Mouse (Mus musculus) adrenal gland (tissue): ENCODE data around the gene Mettl16.

Experiments used
- intact Hi-C: fragments of 180-260 bp; cut with DNase I; formaldehyde crosslinking; loops from one replicate; pipeline ENCODE4 v1.15.1; 2025

Gene Mettl16

GRCm38 (mm10) chr11:74830256-74831161 lies 59.9 kb downstream of the Mettl16 start, which contains the start of gene Mnt:
Gene Mnt (plus strand): TSS chr11:74830920.
- intact Hi-C loops, result no loop called here

GRCm38 (mm10) chr11:74831191-74831605 lies 60.6 kb downstream of the Mettl16 start:
- intact Hi-C loops, result no loop called here

- intact Hi-C loops, result no loop called here
These were observed 61.2 kb downstream of the Mettl16 start for GRCm38 (mm10) chr11:74831606-74832451.

- intact Hi-C loops, result no loop called here
These were observed 62.0 kb downstream of the Mettl16 start for GRCm38 (mm10) chr11:74832503-74833143.

GRCm38 (mm10) chr11:74833536-74834358 lies 63.1 kb downstream of the Mettl16 start:
- intact Hi-C loops, result no loop called here

GRCm38 (mm10) chr11:74834359-74834638 lies 63.7 kb downstream of the Mettl16 start:
- intact Hi-C loops, result no loop called here

GRCm38 (mm10) chr11:74834650-74835277 lies 64.1 kb downstream of the Mettl16 start:
- intact Hi-C loops, result no loop called here

GRCm38 (mm10) chr11:74835593-74836224 lies 65.1 kb downstream of the Mettl16 start:
- intact Hi-C loops, result no loop called here

- intact Hi-C loops, result no loop called here
These were observed 65.8 kb downstream of the Mettl16 start for GRCm38 (mm10) chr11:74836225-74837055.

- intact Hi-C loops, result no loop called here
These were observed 66.5 kb downstream of the Mettl16 start for GRCm38 (mm10) chr11:74837056-74837693.

- intact Hi-C loops, result no loop called here
These were observed 67.2 kb downstream of the Mettl16 start for GRCm38 (mm10) chr11:74837694-74838431.

- intact Hi-C loops, result no loop called here
These were observed 67.8 kb downstream of the Mettl16 start for GRCm38 (mm10) chr11:74838441-74838840.

- intact Hi-C loops, result no loop called here
These were observed 68.3 kb downstream of the Mettl16 start for GRCm38 (mm10) chr11:74838971-74839370.

GRCm38 (mm10) chr11:74839860-74840715 lies 69.5 kb downstream of the Mettl16 start:
- intact Hi-C loops, result loop anchor here (10.0 kb wide), 1 partner anchor 205 kb away; no protein-coding TSS in a partner anchor

GRCm38 (mm10) chr11:74840739-74841138 lies 70.1 kb downstream of the Mettl16 start:
- intact Hi-C loops, result loop anchor here (10.0 kb wide), 1 partner anchor 206 kb away; no protein-coding TSS in a partner anchor

- intact Hi-C loops, result loop anchor here (10.0 kb wide), 1 partner anchor 207 kb away; no protein-coding TSS in a partner anchor
These were observed 70.7 kb downstream of the Mettl16 start for GRCm38 (mm10) chr11:74841366-74841765.
